Mouse (Mus musculus): ENCODE data around the gene Orai3.

GRCm38 (mm10) chr7:127815116-127815665 is 45.6 kb downstream of the Orai3 start:
- no peak for TF ChIP-seq CTCF (IDR thresholded peaks at IDR 0.05; ENCODE audit: low read depth, low read length)
- TF ChIP-seq GATA1 (IDR thresholded peaks at IDR 0.05; ENCODE audit: borderline replicate concordance, low read length) = no peak

Data from G1E (cell line).